Mouse (Mus musculus) small intestine, adult 2 months (tissue): ENCODE results near the gene Magi1. TPM values are rescaled to one million over a fixed set of nuclear protein-coding genes. Genes with fewer than 3 reads are reported as not detected.

ENCODE experiments used
- H3K27ac ChIP-seq: fragments of 200-500 bp; 2 replicates; pipeline ENCODE4 v1.5.1; 2012; ENCODE audit warnings: low read depth, low read length, control low read depth, inconsistent platforms; ENCODE audit not compliant: insufficient read depth
- H3K27me3 ChIP-seq: fragments of 200-500 bp; 2 replicates; pipeline ENCODE4 v1.6.1; 2012; ENCODE audit warnings: mild to moderate bottlenecking, moderate library complexity, low read length, inconsistent platforms; ENCODE audit not compliant: control insufficient read depth, insufficient read depth
- H3K36me3 ChIP-seq: fragments of 200-500 bp; 2 replicates; pipeline ENCODE4 v1.6.1; 2012; ENCODE audit warnings: mild to moderate bottlenecking, low read length, control low read depth, inconsistent platforms; ENCODE audit not compliant: control insufficient read depth, insufficient read depth
- H3K4me1 ChIP-seq: fragments of 200-500 bp; 2 replicates; pipeline ENCODE4 v1.6.1; 2012; ENCODE audit warnings: low read length, inconsistent platforms, mixed read lengths; ENCODE audit not compliant: control insufficient read depth, insufficient read depth, insufficient read length
- H3K4me3 ChIP-seq: fragments of 200-500 bp; 2 replicates; pipeline ENCODE4 v1.5.1; 2012; ENCODE audit warnings: low read depth, mild to moderate bottlenecking, control low read depth, inconsistent platforms, low read length, moderate library complexity
- CTCF ChIP-seq: fragments of 200-500 bp; IDR thresholded peaks from 2 replicates; pipeline ENCODE4 v1.5.1; 2012; ENCODE audit warnings: low read depth, mild to moderate bottlenecking, control low read depth, inconsistent platforms, low read length, moderate library complexity, mixed read lengths; ENCODE audit not compliant: insufficient replicate concordance, insufficient read length; ENCODE audit errors: extremely low read depth
- POLR2A ChIP-seq: fragments of 200-500 bp; IDR thresholded peaks from 2 replicates; pipeline ENCODE4 v1.6.1; 2012; ENCODE audit warnings: low read depth, mild to moderate bottlenecking, control low read depth, inconsistent platforms, low read length, moderate library complexity
- WGBS: fragments of 180-500 bp; shearing (Covaris S2); methylation state at CpG from one replicate; pipeline ENCODE4 v1.1.7; 2018; 5-methylcytosine and 5-hydroxymethylcytosine counted together
- polyA plus RNA-seq: library from polyadenylated mRNA; depleted of rRNA; stranded (reverse); fragments of >200 nt; gene quantifications from 2 replicates; pipeline ENCODE4 v1.2.3, GENCODE M21; 2012

Magi1 gene
- polyA plus RNA-seq, 1 experiment, result 7.0 TPM

DNA sequence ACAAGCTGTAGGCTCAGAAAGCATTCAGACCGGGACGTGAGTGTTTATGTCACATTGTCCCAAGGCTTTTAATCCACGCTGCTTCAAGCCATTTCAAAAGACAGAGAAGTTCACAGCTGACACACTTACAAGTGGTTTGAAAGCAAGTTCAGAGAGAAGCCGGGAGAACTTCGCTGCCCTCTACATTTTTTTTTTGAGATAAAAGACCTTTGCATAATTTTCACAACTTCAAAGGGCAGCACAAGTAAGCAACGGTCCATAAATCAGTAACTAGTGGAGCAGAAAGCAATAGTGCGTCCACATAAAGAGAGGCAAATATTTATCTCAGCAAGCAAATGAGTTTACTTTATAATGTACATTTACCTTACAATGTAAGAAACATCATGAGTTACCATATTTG, 52.4 kb downstream of the Magi1 start:
- no peaks in the 10 kb centered on the region for H3K27me3 ChIP-seq
- H3K36me3 ChIP-seq, result no peaks in the 10 kb centered on the region
- no peak overlapping the region for H3K4me3 ChIP-seq
- peaks cover 3% of the 10 kb centered on the region; the same call in 1 of the 2 replicates for H3K4me1 ChIP-seq
- no peak for TF ChIP-seq POLR2A
- TF ChIP-seq CTCF, result no peak
- H3K27ac ChIP-seq, result no peak overlapping the region
- WGBS, result 25% methylated on average over 7 of the region's 7 CpGs

DNA sequence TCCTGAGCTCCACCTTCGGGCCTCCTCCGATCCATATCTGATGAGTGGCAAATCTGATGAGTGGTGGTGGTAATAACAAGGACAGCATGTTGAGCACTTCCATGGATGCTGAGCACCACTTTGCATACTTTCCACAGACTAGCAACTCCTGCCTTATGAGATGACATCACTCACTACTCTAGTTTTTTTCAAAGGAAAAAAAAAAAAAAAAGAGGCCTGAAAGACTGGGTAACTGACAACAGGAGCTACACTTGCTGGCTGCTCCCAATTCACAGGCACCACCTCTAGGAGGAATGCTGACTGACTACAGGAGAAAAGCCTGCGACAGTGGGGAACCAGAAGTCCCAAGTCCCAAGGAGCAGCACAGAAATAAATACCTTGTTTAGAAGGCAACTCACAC, 52.8 kb downstream of the Magi1 start:
- H3K4me1 ChIP-seq, result peaks cover 5% of the 10 kb centered on the region; the same call in 1 of the 2 replicates
- no peak overlapping the region for H3K4me3 ChIP-seq
- 22% methylated on average over 3 of the region's 3 CpGs for WGBS
- no peaks in the 10 kb centered on the region for H3K27me3 ChIP-seq
- no peak overlapping the region for H3K27ac ChIP-seq
- TF ChIP-seq CTCF (no peak), POLR2A (no peak)
- no peaks in the 10 kb centered on the region for H3K36me3 ChIP-seq

DNA sequence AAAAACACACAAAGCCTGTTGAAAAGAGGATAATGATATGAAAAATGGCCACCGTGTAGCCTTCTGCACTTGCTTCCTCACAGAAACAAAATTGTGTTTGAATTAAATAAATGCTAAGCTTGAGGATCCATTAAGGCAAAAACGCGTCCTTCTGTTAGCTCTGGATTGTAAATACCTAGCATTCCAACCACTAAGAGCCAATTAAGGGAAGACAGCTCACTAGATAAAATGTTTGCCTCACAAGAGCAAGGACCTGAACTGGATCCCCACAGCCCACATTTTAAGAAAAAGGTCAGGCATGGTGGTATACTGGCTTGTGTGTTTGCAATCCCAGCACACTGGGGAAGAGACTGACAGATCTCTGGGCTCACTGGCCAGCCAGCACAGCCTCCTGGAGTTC, 53.6 kb downstream of the Magi1 start:
- H3K36me3 ChIP-seq, result no peaks in the 10 kb centered on the region
- no peak overlapping the region for H3K4me3 ChIP-seq
- WGBS, result 55% methylated on average over 3 of the region's 3 CpGs
- TF ChIP-seq CTCF, result no peak
- no peak for TF ChIP-seq POLR2A
- peaks cover 5% of the 10 kb centered on the region; the same call in 1 of the 2 replicates for H3K4me1 ChIP-seq
- H3K27ac ChIP-seq, result no peak overlapping the region
- no peaks in the 10 kb centered on the region for H3K27me3 ChIP-seq

DNA sequence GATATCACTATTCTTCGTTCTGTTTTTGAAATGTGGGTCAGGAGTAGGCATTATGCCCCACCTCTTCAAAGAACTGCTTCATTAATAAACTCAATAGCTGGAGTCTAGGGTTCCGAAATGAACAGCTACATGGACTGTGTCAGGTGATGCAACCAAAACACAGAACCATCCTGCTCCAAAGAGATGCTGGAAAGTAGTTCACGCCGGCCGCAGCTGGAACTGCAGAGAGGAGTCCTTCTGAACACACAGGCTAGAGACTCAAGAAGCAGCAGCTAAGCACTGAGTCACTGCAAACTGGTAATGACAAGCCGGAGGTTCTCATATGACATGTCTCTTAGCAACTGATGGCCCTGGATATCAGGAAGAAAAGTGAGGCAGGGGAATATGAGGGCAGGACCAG, 57.5 kb downstream of the Magi1 start:
- no peaks in the 10 kb centered on the region for H3K27me3 ChIP-seq
- H3K36me3 ChIP-seq, result no peaks in the 10 kb centered on the region
- TF ChIP-seq CTCF, result no peak
- TF ChIP-seq POLR2A, result no peak
- no peak overlapping the region for H3K27ac ChIP-seq
- H3K4me1 ChIP-seq, result peaks cover 6% of the 10 kb centered on the region; the same call in 1 of the 2 replicates
- H3K4me3 ChIP-seq, result no peak overlapping the region
- WGBS, result 77% methylated on average over 6 of the region's 6 CpGs

DNA sequence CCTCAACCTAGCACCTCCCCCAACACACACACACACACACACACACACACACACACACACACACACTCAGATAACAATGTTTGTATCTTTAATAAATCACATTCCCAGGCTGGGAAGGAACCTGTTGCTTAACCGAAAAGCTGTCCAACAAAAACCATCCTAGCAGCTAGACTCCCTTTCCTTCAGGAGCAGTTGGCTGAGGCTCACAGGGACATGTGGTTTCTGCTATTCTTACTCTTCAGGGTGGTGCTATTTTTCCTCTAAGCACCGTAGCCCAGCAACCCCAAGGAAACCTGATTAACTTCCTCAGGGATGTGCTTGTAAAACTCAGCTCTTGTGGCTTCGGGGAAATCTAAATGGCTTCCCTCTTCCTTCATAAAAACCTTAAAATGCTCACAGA, 57.9 kb downstream of the Magi1 start:
- no peaks in the 10 kb centered on the region for H3K36me3 ChIP-seq
- no peak for TF ChIP-seq POLR2A
- no peak for TF ChIP-seq CTCF
- no peak overlapping the region for H3K27ac ChIP-seq
- H3K27me3 ChIP-seq, result no peaks in the 10 kb centered on the region
- no peak overlapping the region for H3K4me3 ChIP-seq
- 29% methylated on average over 3 of the region's 3 CpGs for WGBS
- peaks cover 6% of the 10 kb centered on the region; the same call in 1 of the 2 replicates for H3K4me1 ChIP-seq

DNA sequence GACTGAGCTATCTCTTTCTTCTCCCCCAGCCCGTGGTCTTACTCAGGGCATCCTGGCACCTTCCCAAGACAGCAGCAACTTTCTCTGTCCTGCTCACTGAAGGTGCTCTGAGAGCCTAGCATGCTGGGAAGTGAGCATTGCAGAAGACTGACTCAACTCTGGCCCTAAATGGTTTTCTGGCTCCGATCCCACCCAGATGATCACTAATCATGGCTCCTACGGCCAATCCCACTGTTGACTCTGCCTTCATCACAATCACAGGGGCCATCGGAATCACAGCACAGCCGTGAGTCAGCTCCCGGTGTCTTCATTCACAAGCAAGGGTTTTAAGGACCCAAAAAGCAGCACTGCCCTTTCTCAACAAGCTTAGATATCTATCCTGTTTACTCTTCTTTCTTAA, 58.6 kb downstream of the Magi1 start:
- WGBS, result 21% methylated on average over 6 of the region's 6 CpGs
- no peak overlapping the region for H3K4me3 ChIP-seq
- peaks cover 6% of the 10 kb centered on the region; the same call in 1 of the 2 replicates for H3K4me1 ChIP-seq
- no peak overlapping the region for H3K27ac ChIP-seq
- no peaks in the 10 kb centered on the region for H3K27me3 ChIP-seq
- no peaks in the 10 kb centered on the region for H3K36me3 ChIP-seq
- TF ChIP-seq CTCF (no peak), POLR2A (no peak)

DNA sequence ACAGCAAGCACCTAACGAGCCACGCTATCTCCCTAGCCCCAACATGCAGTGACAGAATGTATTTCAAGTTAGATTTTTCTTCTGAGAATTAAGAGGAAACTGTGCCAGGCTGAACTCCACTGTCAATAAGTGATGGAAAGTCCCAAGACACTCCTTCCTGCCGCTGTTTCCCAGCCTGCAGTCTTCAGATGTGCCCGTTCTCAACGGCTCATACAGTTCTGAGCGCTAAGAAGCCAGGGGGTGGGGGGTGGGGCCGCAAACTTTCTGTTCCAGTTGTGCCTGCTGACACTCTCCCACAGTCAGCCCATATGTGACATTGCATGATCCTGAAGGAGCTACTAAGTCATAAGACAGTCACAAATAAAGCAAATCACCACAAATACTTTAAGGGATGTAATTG, 61.5 kb downstream of the Magi1 start:
- no peak for TF ChIP-seq CTCF
- no peak for TF ChIP-seq POLR2A
- Histone ChIP-seq H3K27ac (no peak overlapping the region), H3K36me3 (no peaks in the 10 kb centered on the region), H3K4me1 (peaks cover 9% of the 10 kb centered on the region; the same call in 1 of the 2 replicates), H3K27me3 (no peaks in the 10 kb centered on the region), H3K4me3 (no peak overlapping the region)
- WGBS, result 52% methylated on average over 7 of the region's 7 CpGs

DNA sequence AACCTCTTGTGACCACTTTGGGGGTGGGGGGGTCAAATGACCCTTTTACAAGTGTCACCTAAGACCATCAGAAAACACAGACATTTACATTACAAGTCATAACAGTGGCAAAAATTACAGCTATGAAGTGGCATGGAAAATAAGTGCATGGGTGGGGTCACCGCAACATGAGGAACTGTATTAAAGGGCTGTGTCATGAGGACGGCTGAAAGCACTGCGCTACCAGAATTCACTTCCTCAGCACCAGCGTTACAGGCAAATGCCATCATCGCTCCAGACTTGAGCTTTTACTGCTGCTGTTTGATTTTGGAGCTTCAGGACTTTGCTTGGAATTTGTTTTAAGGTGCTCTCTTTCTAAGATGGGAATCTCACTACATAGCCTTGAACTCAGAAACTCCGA, 62.0 kb downstream of the Magi1 start:
- WGBS, result 91% methylated on average over 6 of the region's 6 CpGs

More for the DNA sequence above, 62.0 kb downstream of the Magi1 start:
- peaks cover 14% of the 10 kb centered on the region; the same call in 1 of the 2 replicates for H3K4me1 ChIP-seq
- H3K36me3 ChIP-seq, result no peaks in the 10 kb centered on the region
- TF ChIP-seq CTCF, result no peak
- TF ChIP-seq POLR2A, result no peak
- H3K27me3 ChIP-seq, result no peaks in the 10 kb centered on the region
- H3K27ac ChIP-seq, result no peak overlapping the region
- no peak overlapping the region for H3K4me3 ChIP-seq
